Mouse (Mus musculus) retina, embryonic 14.5 days (tissue): ENCODE results near the gene Hist1h3f.

ENCODE experiments used
- DNase-seq: peaks from one replicate; pipeline ENCODE4 v3.0.0-alpha.2; 2015; ENCODE audit warnings: low spot score

Gene Hist1h3f

DNA sequence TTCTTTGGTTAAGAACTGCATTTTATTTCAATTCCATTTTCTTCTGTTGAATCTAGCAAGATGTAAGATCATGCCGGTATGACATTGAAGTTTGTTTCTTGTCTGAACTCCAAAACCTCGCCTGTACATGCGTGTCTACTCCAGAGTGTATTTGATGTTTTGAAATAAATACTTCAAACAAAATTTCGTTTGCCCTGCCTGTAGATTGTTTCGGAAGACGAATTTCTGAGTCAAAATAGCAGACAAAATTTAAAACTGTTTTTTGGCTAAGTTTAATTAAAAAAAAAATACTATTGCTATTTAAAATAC, 25.6 kb upstream of the Hist1h3f start:
- DNase-seq: no peak

DNA sequence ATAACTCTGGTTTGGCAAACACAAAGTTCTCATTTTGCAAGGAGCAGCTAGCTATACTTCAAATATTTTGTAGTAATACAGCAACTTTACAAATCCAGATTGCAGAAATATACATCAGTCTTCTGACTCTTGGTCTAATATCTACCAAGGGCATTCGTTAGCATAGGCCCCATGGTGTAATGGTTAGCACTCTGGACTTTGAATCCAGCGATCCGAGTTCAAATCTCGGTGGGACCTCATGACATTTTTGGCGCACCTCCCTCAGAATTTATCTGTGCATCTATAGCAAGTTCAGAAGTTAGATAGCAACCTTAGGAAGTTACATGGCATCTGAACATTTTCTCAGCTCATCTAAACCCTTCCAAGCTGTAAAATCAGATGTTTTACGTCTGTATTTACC, 25.0 kb upstream of the Hist1h3f start:
- peak; percentile 91 for DNase-seq

DNA sequence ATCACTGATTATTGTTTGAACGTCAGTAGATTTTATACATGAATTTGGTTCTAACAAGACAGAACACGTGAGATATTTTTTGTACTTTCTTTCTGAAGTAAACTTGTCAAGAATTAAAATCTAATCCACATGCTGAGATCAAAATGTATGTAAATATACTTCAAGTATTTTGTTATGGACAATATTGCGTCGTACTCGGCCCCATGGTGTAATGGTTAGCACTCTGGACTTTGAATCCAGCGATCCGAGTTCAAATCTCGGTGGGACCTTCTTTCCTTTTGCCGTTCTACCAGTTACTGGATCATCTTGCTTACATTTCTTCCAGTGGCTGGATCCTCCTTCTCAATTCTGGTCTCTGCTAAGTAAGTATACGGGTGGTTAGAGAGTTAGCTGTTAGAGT, 24.4 kb upstream of the Hist1h3f start:
- peak; percentile 92 for DNase-seq

DNA sequence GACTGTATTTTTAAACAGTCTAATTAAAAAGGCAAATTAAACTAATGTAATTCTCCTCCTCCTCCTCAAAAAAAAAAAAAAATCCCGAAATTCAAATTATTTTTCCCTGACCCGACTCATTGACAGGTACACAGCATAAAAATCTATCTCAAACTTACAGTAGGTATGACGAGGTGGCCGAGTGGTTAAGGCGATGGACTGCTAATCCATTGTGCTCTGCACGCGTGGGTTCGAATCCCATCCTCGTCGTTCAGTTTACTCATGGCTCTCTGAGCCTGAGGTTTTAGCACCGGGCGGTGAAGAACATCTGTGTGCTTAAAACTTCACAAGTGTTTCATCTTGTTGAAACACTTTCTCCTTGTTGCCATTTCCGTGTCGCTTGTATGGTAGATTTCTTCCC, 22.1 kb upstream of the Hist1h3f start:
- DNase-seq: peak; percentile 82

DNA sequence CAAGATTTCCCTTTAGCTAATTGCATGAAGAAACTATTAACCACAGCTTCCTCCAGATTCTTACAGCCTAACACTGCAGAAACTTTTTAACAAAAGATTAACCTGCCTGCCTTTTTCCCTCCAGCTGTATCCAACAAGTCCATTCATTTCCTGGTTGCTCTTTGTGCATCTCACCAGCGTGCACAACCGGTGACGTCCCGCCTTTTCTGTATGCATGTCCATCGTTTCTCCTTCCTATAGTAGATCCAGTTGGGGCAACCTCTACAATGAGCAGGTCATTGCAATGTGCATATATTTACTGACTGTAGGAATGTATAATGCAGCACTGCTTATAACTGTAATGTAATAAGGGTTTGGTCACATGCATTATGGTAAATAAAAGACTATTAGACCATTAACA, 19.9 kb upstream of the Hist1h3f start:
- DNase-seq: no peak

DNA sequence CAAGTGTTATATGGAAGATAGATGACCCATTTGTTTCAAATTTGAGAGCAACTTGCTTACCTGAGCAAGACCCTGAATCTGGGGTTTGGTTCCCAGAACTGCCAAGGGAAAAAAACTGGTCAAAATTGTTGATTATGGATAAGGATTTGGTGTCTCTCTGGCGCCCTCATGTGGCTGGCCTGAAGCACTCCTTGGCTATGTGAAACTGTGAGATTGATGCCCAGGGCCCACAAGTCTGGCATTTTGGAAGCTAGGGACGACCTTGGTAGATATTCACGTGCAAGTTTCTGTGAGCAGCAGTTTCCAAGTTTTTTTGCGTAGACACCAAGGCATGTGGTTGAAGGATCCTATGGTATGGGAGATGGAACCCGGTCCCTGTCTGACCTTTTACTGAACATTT, 19.2 kb upstream of the Hist1h3f start:
- DNase-seq: peak; percentile 94

DNA sequence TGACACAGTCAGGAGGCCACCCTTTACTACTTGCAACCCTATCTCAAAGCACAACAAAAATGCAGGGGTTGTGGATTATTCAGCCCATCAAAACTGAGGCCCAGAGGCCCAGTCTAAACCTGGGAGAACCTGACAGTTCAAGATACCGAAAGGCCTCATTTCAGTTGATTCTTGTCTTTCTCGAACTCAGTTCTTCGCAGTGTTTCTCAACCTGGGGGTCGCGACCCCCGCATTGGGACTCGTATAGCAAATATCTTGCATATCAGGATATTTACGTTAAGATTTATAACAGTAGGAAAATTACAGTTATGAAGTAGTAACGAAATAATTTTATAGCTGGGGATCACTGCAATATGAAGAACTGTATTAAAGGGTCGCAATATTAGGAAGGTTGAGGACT, 18.0 kb upstream of the Hist1h3f start:
- peak; percentile 69 for DNase-seq

DNA sequence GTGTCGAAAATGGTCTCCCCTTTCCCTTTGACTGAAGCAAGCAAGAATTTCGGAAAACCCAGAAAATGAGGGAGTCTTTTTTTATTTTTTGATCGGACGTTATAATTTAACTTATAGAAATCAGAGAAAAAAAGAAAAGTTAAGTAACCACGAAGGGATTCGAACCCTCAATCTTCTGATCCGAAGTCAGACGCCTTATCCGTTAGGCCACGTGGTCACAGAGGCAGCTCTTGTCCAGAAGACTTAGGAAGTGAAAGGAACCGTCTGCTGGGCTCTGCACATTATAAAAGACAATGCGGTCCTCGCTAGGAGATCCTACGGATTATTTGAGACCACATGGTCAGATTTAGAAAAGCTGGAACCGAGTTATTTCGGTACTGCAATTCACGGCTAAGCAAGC, 17.5 kb upstream of the Hist1h3f start:
- DNase-seq: peak; percentile 98

DNA sequence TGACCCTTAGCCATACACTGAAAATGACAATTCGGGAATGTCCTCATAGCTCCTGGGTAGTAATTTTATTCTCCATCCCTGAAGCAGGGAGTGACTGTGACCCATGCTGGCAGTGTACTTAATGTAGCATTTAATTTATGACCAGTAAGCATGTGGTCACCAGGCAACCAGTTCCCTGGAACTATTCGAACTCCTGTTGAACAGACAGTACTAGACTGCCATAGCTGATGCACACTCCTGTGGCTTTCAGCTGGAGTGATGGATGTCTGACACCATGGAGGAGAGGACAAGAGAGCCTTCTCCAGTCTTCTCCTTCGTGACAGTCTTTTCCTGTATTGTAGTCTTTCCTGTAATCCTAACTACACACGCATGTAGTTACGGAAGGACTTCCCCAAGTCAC, 14.8 kb upstream of the Hist1h3f start:
- DNase-seq: no peak

DNA sequence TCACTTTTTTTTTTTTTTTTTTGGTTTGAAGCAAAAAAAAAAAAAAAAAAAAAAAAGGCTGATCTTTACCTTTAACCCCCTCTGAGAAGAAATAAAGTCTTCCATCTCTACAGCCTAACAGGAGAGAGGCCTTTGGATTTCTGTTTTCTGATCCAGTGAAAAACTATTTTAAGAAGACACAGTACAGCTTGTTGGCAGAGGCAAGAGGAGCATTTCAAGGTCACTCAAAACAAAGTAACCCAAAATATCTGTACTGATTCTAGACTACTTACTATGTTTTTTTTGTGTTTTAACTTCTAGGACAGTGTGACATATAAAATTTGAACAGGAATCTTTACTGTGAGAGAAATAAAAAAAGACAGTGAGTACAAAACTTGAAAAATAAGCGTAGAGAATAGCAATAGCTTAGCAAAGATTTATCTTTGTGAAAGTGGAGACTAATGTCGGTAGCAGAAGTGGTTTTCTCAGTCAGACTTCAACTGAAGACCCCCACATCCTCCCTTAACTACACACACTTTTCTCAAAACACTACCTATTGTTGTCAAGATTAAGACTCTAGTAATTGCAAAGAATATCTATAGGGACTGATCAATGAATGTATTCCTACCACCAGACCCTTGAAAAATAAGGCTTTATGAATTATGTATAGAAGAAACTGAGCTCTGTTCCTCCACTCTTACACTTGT, 14.2 kb upstream of the Hist1h3f start:
- no peak for DNase-seq

DNA sequence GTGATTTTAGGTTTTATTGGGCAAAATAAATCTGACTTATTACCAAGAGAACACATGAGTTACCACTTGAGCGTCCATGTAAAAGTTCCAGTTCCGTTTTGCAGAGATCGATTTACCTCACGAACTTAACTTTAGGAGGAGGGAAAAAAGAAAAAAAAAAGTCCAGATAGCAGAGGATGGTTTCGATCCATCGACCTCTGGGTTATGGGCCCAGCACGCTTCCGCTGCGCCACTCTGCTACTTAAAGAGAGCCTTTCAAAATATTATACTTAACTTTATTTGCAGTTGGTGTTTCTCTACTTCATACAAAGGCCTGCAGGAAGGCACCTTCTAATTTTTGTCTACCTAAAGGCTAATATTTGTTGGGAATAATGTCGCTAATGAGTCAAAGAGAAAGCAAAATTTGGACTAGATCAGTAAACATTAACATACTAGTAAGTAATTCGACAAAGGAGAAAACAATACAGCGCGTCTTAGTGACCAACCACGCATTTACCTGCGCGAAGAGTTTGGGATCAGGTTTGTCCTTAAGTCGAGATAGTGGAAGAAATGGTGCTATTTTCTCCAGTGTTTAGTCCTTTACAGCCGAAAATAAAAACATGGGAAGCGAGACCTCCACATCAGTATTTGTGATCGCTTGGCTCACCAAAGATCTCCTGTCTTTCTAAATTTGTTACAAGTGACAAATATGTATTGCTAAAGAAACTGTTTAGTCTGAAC, 13.5 kb upstream of the Hist1h3f start:
- DNase-seq: peak; percentile 85

DNA sequence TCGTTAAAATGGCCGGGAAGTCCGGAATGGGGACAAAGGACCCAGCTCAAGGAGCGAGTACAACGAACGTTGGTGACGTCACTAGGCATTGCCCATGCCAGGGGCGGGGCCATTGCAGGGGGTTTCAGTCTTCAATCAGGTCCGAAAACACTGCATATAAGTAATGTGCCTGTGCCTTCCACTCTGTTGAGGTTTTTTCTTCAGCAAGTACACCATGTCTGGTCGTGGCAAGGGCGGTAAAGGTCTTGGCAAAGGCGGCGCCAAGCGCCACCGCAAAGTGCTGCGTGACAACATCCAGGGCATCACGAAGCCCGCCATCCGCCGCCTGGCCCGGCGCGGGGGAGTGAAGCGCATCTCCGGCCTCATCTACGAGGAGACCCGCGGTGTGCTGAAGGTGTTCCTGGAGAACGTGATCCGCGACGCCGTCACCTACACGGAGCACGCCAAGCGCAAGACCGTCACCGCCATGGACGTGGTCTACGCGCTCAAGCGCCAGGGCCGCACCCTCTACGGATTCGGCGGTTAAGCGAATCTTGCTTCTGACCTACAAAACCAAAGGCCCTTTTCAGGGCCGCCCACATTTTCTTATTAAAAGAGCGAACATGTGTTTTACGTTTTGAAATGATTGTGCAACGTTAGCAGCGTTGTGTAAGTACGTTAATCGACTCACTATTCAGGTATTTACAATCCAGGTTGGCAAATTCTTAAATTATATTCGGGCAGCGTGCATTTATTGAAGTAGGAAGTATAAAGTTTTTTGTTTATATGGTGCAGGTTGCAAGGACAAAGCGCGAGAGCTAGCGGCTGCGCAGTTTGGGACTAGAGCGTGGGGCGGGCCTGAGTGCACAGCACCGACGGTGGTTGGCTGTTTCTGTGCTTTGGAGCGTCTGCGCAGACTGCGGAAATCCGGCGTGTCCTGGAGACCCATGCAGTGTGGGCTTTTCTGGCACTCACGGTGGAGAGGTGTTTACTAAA, 12.7 kb upstream of the Hist1h3f start, which contains the start of gene Hist1h4h:
Hist1h4h (plus strand) TSS at position 150 of the 975 bp plus-strand sequence.
- peak; percentile 100 for DNase-seq

DNA sequence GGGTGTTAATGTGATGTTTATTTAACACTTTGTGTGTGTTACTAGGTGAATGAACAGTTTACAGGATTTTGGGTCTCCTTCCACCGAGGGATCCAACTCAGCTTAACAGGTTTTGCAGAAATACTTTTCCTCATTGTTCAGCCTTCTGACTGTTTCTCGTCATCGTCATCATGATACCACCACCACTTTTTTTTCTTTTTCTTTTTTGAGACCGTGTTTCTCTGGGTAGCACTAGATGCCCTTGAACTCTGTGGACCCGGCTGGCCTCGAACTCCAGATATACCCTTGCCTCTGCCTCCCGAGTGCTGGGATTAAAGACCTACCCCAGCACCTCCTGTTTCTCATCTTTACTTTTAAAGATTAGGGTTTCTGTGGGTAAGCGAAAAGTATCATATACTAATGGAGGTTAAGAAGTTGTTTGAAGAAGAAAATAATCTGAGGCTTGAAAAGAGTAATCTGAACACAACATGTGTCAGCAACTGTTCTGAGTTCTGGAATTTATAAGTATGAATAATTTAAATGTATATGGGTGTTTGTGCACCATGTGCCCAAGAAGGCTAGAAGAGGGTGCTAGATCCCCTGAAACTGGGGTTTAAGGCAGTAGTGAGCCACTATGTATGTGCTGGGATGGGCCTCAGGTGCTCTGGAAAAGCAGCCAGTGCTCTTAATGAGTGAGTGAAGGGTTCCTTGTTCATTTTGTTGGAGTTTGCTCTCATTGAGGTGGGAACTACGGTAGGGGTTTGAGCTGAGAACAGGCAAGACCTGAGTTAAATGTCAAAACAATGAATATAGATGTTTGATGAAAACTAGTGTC, 11.4 kb upstream of the Hist1h3f start:
- DNase-seq: no peak

DNA sequence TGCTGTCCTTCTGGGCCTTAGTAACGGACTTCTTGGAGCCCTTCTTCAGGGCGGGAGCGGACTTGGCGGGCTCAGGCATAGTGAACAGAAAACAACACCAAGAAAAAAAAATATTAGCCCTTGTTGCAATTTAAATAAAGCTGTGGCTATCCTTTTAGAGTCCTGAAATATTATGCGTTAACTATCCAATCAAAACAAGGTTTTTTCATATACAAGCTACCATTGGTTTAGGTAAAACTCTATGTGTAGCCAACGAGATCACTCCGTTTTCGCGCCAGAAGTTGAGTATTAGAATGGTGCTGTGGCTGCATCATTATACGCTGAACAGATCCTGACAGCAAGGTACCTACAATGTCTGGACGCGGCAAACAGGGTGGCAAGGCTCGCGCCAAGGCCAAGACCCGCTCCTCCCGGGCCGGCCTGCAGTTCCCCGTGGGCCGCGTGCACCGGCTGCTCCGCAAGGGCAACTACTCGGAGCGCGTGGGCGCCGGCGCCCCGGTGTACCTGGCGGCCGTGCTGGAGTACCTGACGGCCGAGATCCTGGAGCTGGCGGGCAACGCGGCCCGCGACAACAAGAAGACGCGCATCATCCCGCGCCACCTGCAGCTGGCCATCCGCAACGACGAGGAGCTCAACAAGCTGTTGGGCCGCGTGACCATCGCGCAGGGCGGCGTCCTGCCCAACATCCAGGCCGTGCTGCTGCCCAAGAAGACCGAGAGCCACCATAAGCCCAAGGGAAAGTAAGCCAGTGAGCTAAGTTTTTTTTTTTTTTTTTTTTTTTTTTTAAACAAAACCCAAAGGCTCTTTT, 10.1 kb upstream of the Hist1h3f start, which contains the start of gene Hist1h2af:
Hist1h2af (plus strand) TSS at position 347 of the 808 bp plus-strand sequence.
- DNase-seq: peak; percentile 88

DNA sequence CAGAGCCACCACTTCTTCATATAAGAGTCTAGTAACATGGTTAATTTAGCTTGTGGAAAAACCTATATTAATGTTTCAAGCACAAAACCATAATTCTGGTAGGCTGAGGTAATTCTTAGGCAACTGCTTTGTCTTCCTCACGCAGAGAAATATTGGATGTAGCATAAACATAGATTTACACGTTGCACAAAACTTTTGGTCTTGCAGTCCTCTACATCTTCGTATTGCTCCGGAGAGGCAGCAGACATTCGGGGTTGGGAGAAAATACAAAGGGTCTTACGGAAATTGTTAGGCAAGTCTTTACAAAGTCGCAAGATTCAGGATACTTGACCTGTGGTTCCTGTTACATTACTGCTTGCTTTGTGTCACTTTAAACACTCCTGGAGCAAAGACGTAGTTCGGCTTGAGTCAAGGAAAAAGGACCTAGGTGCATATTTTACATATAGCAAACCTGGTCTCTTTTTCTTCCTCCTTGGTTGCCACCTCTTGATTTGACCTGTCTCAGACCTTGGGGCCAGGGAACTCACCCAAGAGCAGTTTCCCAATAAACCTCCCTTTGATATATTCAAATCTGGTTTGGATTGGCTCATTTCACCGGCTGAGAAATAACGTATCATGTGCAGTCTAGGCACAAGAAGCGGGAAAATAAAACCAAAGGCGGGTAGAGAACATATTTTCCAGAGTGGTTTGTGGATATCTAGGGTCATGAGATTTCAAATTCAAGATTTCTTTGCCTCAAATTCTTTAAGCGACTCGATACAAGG, 9.3 kb upstream of the Hist1h3f start:
- DNase-seq: no peak

DNA sequence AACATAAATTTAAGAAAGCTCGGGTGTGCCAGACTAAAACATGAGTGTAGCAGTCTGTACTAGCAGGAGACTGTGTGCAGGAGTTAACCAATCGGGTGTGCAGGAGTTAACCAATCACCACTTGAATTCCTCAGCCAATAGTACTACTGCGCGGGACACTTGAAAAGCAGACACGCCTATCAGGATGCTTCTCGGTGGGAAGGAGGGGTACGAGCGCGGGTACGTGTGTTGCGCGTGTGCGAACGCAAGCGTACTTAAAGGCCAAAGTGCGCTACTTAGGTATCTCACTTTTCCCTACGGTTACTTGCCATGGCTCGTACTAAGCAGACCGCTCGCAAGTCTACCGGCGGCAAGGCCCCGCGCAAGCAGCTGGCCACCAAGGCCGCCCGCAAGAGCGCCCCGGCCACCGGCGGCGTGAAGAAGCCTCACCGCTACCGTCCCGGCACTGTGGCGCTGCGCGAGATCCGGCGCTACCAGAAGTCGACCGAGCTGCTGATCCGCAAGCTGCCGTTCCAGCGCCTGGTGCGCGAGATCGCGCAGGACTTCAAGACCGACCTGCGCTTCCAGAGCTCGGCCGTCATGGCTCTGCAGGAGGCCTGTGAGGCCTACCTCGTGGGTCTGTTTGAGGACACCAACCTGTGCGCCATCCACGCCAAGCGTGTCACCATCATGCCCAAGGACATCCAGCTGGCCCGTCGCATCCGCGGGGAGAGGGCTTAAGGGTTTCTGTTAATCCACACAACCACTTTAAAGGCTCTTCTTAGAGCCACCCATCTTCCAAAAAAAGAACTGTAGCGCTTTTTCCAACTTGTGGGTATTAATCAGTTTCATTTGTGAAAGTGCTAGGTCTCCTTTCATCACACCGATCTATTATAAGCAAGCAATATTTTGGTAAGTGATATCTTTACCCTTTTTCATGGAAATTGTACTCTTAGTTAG, 8.4 kb upstream of the Hist1h3f start, which contains the start of gene Hist1h3g:
Hist1h3g (plus strand) TSS at position 286 of the 939 bp plus-strand sequence.
- DNase-seq: peak; percentile 92

DNA sequence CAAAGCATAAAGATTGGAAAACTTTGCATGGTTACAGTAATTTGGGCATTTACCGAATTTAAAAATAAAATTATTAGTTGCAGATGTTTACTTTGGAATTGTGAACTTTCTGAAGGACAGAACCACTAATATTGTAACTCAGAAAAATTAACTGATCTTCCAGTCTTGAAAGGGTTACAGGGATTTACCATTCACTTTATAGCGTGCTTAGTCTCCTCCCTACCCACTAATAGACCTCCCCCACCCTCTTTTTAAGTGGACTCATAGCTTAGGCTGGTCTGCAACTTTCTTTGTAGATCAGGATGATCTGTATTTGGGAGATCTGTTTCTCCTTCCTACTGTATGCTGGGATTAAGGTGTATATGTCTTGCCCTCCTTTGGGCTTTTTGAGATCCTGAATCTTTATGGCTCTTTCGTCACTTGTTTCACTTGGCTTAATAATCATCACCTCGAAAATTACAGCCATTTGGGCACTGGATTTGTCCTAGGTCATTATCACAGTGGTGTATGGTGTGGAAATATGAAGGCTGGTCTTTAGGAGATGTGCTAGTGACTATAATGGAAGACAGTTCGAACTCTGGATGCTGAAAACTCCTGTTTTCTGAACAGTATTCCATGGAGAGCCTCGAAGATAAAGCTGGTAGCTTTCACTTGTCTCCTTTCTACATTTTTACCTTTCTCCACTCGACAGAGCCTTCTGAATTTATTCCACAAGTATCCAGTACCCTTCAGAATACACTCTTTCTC, 7.6 kb upstream of the Hist1h3f start:
- no peak for DNase-seq
